Mouse (Mus musculus): ENCODE measurements at regions not wholly inside any gene's neighbourhood (a gene's known extent, or its start where the extent isn't known, plus 50 kb on each side); places are given as distances from the start of the nearest gene placed in this dataset.

DNA sequence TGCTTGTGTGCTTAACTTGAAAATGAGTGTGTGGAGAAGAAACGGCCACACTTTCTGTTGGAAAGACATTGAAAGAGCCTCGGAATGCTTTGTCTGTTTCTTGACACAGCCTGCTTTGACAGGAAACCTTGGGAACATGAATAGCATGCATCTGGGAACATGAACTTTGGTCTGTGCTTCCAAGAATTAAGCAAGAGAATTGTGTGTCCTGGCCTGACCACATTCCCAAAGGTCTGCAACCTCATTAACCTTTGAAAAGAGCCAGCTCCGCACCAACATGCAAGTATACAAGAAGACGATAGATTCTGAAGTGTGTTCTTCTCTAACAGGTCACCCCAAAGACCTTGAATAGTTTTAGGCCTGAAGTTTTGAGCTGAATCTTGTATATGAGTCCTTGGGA lies 309.7 kb upstream of the Fam92a start:
- no peak overlapping the region for H3K27ac ChIP-seq (ENCODE audit: insufficient read depth, low read length)
- no peaks in the 10 kb centered on the region for H3K4me1 ChIP-seq (ENCODE audit: control insufficient read depth, insufficient read depth, low read length)
- H3K4me3 ChIP-seq (ENCODE audit: insufficient read depth, low read length), result no peak overlapping the region
- TF ChIP-seq POLR2A (IDR thresholded peaks at IDR 0.05; ENCODE audit: low read depth, low read length) (no peak), CTCF (IDR thresholded peaks at IDR 0.05; ENCODE audit: borderline replicate concordance, insufficient read depth, low read length) (no peak)

DNA sequence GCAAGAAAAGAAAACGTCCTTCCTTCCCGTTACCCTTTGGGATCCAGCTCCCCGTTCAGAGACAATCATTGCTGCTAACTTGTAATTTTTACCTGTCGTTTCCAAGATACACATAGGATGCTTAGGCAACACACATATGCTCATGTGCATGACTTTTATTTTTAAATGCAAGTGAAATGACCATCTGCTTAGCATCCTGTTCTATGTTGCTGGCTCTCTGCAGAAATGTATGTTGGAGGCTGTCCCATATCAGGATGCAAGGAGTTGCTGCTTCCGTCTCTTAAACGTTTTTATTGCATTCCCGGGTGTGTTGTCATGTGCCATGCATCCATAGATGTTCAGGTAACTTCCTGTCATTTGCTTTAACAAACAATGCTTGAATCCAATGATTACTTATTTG lies 304.9 kb upstream of the Fam92a start:
- Histone ChIP-seq H3K27ac (ENCODE audit: insufficient read depth, low read length) (no peak overlapping the region), H3K4me3 (ENCODE audit: insufficient read depth, low read length) (no peak overlapping the region), H3K4me1 (ENCODE audit: control insufficient read depth, insufficient read depth, low read length) (no peaks in the 10 kb centered on the region; the same call in 1 of the 2 replicates)
- TF ChIP-seq POLR2A (IDR thresholded peaks at IDR 0.05; ENCODE audit: low read depth, low read length), result no peak
- TF ChIP-seq CTCF (IDR thresholded peaks at IDR 0.05; ENCODE audit: borderline replicate concordance, insufficient read depth, low read length), result no peak

DNA sequence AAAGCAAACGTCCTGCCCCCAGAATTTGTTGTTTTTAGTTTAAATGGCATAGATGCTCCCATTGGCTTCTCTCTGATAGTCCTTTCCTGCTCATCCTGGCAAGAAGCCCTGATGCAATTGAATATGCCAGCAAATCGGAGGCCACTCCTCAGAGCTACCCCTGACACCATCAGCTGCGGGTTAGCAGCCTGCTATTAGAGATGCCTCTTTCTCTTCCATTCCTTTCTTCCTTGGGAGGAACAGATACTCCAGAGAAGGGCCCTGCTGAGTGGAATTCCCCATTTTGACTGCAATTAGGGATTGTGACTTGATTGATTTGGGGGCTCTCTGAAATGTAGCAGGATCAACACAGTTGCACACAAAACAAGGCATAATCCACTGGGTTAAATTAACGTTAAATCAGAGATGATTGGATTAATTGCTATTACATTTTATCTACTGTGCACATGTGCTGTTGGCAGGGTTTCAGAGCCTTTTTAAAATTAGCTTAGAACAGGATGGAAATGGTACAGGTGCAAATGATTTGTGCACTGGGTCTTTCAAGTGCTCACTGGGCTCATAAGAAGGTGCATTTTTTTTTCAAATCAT lies 303.3 kb upstream of the Fam92a start:
- no peaks in the 10 kb centered on the region; the same call in 1 of the 2 replicates for H3K4me1 ChIP-seq (ENCODE audit: control insufficient read depth, insufficient read depth, low read length)
- no peak overlapping the region for H3K4me3 ChIP-seq (ENCODE audit: insufficient read depth, low read length)
- TF ChIP-seq CTCF (IDR thresholded peaks at IDR 0.05; ENCODE audit: borderline replicate concordance, insufficient read depth, low read length), result no peak
- TF ChIP-seq POLR2A (IDR thresholded peaks at IDR 0.05; ENCODE audit: low read depth, low read length), result no peak
- no peak overlapping the region for H3K27ac ChIP-seq (ENCODE audit: insufficient read depth, low read length)

DNA sequence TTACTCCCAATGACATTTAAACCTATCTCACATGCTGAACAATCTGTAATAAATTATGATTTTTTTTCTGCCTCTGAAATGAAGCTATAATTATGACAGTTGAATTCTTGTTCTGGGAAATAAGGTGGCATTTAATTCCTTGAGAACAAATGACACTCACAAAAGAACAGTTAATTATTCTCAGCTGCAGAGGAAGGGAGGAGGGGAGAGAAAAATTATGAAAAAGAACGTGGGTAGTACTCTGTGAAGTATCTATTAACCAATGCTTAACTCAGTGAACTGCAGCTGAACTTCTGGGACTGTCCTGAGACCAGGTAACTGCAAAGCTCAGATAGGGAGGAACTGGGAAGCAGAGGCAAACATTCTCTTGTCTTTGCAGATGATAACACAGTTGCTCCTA lies 302.6 kb upstream of the Fam92a start:
- TF ChIP-seq POLR2A (IDR thresholded peaks at IDR 0.05; ENCODE audit: low read depth, low read length) (no peak), CTCF (IDR thresholded peaks at IDR 0.05; ENCODE audit: borderline replicate concordance, insufficient read depth, low read length) (no peak)
- Histone ChIP-seq H3K4me3 (ENCODE audit: insufficient read depth, low read length) (no peak overlapping the region), H3K27ac (ENCODE audit: insufficient read depth, low read length) (no peak overlapping the region), H3K4me1 (ENCODE audit: control insufficient read depth, insufficient read depth, low read length) (no peaks in the 10 kb centered on the region; the same call in 1 of the 2 replicates)

DNA sequence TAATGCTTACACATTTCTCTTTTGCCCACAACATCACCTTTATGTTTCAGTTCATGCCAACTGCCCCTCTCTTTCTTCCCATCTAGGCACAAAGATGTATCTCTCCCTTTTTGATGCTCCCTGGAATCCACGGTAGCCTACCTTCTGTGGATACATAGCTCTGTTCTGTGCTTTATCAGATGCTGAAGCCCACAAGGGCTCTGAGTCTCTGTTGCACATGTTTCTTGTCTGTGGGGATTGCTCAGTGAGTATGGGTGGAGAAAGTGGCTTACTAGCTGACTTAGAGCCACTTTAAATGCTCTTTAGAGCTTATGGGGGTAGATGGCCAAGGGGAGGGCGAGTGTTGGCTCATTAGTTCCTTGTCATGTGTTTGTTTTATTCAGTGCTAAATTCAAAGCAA lies 289.9 kb upstream of the Fam92a start:
- TF ChIP-seq CTCF (IDR thresholded peaks at IDR 0.05; ENCODE audit: borderline replicate concordance, insufficient read depth, low read length) (no peak), POLR2A (IDR thresholded peaks at IDR 0.05; ENCODE audit: low read depth, low read length) (no peak)
- peaks cover 7% of the 10 kb centered on the region for H3K4me1 ChIP-seq (ENCODE audit: control insufficient read depth, insufficient read depth, low read length)
- no peak overlapping the region for H3K4me3 ChIP-seq (ENCODE audit: insufficient read depth, low read length)
- no peak overlapping the region for H3K27ac ChIP-seq (ENCODE audit: insufficient read depth, low read length)

DNA sequence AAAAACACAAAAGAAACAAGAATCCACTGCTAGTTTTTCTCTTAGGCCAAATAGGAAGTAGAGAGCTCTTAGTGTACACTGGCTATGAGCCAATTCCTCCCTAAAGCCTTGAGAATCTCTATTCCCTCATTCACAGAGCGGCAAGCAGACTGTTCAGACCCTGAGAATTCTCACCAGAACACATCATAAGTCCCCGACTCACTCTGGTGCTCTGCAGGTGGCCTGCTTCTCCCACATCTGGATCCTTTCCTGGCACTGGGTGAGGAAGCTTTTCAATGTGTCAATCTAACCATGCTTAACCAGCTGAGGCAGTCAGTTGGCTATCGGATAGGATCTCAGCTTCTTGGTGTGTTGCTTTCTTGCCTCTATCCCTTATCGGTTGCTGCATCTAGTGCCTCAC lies 289.4 kb upstream of the Fam92a start:
- TF ChIP-seq CTCF (IDR thresholded peaks at IDR 0.05; ENCODE audit: borderline replicate concordance, insufficient read depth, low read length) (no peak), POLR2A (IDR thresholded peaks at IDR 0.05; ENCODE audit: low read depth, low read length) (no peak)
- Histone ChIP-seq H3K4me3 (ENCODE audit: insufficient read depth, low read length) (no peak overlapping the region), H3K4me1 (ENCODE audit: control insufficient read depth, insufficient read depth, low read length) (peaks cover 7% of the 10 kb centered on the region), H3K27ac (ENCODE audit: insufficient read depth, low read length) (no peak overlapping the region)

DNA sequence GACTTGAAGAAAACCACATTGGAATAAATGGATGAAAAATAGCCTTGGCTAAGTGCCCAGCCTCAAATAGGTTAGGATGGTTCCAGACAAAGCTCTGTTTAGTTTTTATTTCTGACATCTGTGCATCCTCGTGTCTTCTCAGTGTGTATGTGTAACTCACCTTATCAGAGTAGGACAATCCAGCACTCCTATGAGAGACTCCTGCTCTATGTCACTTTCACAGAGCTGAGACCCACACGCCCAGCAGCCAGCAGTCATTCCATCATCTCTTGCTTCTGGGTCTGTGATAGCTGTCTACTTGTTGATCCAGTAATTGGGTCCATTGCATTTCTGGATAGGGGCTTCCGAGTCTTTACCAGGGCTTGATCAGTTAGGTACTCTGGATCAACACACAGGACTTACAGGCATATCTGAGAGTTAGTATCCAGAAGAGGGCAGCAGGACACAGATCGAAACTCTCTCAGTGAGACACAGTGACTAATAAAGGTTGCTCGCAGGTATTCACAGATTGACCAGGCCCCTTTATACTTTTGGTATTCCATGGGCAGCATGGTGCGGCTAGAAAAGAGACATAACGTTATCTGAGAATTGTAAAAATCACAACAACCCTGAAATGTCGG lies 286.3 kb upstream of the Fam92a start:
- TF ChIP-seq POLR2A (IDR thresholded peaks at IDR 0.05; ENCODE audit: low read depth, low read length) (no peak), CTCF (IDR thresholded peaks at IDR 0.05; ENCODE audit: borderline replicate concordance, insufficient read depth, low read length) (no peak)
- Histone ChIP-seq H3K4me3 (ENCODE audit: insufficient read depth, low read length) (no peak overlapping the region), H3K4me1 (ENCODE audit: control insufficient read depth, insufficient read depth, low read length) (peaks cover 7% of the 10 kb centered on the region), H3K27ac (ENCODE audit: insufficient read depth, low read length) (no peak overlapping the region)

DNA sequence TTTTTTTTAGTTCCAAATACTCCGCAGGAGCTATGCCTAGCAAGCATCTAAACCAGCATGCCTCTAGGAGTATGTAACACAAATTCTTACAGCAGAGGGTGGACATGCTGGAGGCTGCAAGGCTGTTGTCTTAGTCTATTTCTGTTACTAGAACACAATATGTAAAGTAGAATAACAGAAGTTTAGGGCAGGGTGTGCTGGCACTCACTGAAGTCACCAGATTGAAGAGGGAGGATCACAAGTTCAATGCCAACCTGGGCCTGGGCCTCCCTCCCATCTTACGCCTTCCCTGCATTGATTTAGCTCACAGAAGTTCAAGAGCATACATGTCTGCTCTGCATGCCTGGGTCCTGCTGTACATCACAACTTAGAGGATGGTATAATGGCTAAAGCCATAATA lies 280.3 kb upstream of the Fam92a start:
- TF ChIP-seq CTCF (IDR thresholded peaks at IDR 0.05; ENCODE audit: borderline replicate concordance, insufficient read depth, low read length) (no peak), POLR2A (IDR thresholded peaks at IDR 0.05; ENCODE audit: low read depth, low read length) (no peak)
- no peaks in the 10 kb centered on the region for H3K4me1 ChIP-seq (ENCODE audit: control insufficient read depth, insufficient read depth, low read length)

DNA sequence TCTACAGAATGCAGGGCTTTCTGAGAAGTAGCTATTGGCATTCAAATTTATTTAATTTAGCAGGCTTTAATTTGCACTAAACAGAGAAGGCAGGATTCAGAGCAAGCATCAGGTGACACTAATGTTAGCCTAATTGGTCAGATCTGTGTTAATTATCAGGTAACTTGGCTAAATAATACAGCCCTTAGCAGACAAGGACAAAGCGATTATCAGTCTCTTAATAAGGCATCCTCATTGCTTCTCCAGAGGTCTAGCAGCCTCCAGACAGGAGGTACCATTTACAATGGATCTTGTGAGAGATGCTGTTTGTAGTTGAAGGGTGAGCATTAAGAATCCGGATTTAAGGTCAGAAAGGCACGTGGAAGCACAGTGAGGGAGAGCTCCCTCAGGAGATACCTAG lies 253.7 kb upstream of the Fam92a start:
- Histone ChIP-seq H3K4me3 (ENCODE audit: insufficient read depth, low read length) (no peak overlapping the region), H3K4me1 (ENCODE audit: control insufficient read depth, insufficient read depth, low read length) (no peaks in the 10 kb centered on the region), H3K27ac (ENCODE audit: insufficient read depth, low read length) (no peak overlapping the region)
- TF ChIP-seq POLR2A (IDR thresholded peaks at IDR 0.05; ENCODE audit: low read depth, low read length) (no peak), CTCF (IDR thresholded peaks at IDR 0.05; ENCODE audit: borderline replicate concordance, insufficient read depth, low read length) (no peak)

More for the DNA sequence above, 280.3 kb upstream of the Fam92a start:
- H3K27ac ChIP-seq (ENCODE audit: insufficient read depth, low read length), result no peak overlapping the region
- no peak overlapping the region for H3K4me3 ChIP-seq (ENCODE audit: insufficient read depth, low read length)

DNA sequence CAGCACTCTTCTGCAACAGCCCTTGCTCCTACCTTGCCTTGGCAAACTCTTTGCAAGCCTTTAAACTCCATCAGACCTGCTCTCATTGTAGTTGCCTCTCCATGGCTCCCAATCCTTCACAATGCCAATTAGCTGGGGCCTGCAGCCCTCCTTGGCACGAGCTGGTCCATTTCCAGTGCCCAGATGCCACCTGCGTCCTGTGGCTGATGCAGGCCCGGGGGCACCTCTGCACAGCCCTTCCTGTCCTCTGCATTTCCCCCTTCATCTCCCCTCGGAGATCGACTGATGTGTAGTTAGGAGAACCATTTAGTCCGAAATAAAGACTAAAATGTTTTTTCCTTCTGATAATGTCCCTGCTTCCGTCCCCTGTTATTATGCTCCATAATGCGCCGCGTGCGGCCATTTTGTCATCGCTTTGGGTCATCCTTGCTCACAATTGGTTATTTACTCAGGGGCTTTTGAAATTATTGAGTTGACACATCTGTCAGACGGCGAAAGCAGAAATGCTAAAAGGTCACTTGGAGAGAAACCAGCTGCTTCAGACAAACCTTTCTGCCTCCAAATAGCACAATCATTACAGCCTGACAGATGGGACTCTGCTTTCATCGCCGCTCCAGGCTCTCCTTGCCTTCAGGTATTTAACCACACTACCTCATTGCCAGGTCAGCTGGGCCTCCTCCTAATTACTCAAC lies 250.0 kb upstream of the Fam92a start:
- no peak overlapping the region for H3K27ac ChIP-seq (ENCODE audit: insufficient read depth, low read length)

More for the DNA sequence above, 250.0 kb upstream of the Fam92a start:
- H3K4me3 ChIP-seq (ENCODE audit: insufficient read depth, low read length), result no peak overlapping the region
- TF ChIP-seq CTCF (IDR thresholded peaks at IDR 0.05; ENCODE audit: borderline replicate concordance, insufficient read depth, low read length), result no peak
- TF ChIP-seq POLR2A (IDR thresholded peaks at IDR 0.05; ENCODE audit: low read depth, low read length), result no peak
- no peaks in the 10 kb centered on the region for H3K4me1 ChIP-seq (ENCODE audit: control insufficient read depth, insufficient read depth, low read length)

All from embryonic fibroblast, embryonic 13.5 days (primary cell).